Mouse (Mus musculus): ENCODE results near the gene Gm49388. TPM values are rescaled to one million over a fixed set of nuclear protein-coding genes. Genes with fewer than 3 reads are reported as not detected.

Gm49388 gene
- polyA plus RNA-seq, 1 experiment from 2014 or later = 0.26 TPM

DNA sequence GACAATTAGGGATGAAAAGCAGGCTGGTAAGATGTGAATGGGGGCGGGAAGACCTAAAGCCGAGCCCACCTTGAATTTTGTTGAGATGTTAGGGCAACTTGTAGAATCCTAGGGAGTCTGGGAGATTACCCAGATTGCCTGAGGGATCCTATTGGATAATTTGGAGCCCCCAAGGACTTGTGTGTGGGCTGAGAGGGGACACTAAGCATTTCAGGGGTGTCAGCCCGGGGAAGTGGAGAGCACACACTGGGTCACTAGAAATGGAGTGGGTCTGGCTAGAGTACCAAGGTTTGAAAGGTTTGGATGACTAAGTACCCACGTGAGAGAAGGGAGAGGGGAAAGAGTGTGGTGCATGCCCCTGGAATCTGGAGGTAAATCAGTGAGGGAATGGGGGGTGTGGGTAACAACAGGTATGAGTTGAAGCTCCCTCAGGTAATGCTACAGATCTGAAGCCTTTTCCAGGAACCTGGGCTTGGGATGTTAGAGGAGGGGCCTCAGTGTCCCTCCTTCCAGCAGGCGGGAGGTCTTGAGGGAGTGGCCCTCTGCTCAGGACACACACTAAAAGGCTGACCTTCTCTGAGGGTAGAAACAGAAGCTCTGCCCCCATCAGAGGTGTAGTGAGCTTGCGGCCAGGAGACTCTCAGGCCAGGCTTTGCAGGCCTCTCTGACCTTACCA is 37.7 kb upstream of the Gm49388 start:
- peaks cover 14% of the 10 kb centered on the region for H3K36me3 ChIP-seq (replicated peaks; ENCODE audit: insufficient read depth, low read length)
- 74% methylated on average over 6 of the region's 6 CpGs for WGBS (ENCODE audit: insufficient replicate concordance)
- H3K4me1 ChIP-seq (ENCODE audit: insufficient read depth) = peaks cover 19% of the 10 kb centered on the region
- no peak for ATAC-seq
- no peaks in the 10 kb centered on the region for H3K9me3 ChIP-seq (ENCODE audit: low read length)
- no peak overlapping the region for H3K9ac ChIP-seq (replicated peaks)
- H3K27ac ChIP-seq (ENCODE audit: low read depth) = no peak overlapping the region
- no peak for DNase-seq
- TF ChIP-seq CTCF (IDR thresholded peaks at IDR 0.05; ENCODE audit: low read depth) = no peak
- no peak for TF ChIP-seq EP300 (IDR thresholded peaks at IDR 0.05; ENCODE audit: low read depth)
- H3K4me2 ChIP-seq (ENCODE audit: low read depth, low read length) = no peak overlapping the region; the same call in 1 of the 2 replicates
- H3K4me3 ChIP-seq (ENCODE audit: low read depth, low read length) = no peak overlapping the region
- H3K27me3 ChIP-seq (ENCODE audit: insufficient read depth, low read length) = no peaks in the 10 kb centered on the region

DNA sequence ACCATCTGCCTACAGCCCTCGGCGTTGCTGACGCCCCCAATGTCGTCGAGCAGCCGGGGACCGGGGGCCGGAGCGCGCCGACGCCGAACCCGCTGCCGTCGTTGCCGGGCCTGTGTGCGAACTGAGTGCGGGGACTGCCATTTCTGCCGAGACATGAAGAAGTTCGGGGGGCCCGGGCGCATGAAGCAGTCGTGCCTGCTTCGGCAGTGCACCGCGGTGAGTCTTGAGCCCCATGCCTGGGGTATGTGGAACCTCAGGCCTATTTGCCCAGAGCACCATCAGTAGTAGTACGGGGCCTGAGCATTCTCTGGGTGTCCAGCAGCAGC is 37.2 kb upstream of the Gm49388 start:
- Histone ChIP-seq H3K27ac (ENCODE audit: low read depth) (no peak overlapping the region), H3K36me3 (replicated peaks; ENCODE audit: insufficient read depth, low read length) (peaks cover 17% of the 10 kb centered on the region), H3K27me3 (ENCODE audit: insufficient read depth, low read length) (no peaks in the 10 kb centered on the region), H3K4me1 (ENCODE audit: insufficient read depth) (peaks cover 19% of the 10 kb centered on the region), H3K9me3 (ENCODE audit: low read length) (no peaks in the 10 kb centered on the region), H3K9ac (replicated peaks) (no peak overlapping the region), H3K4me2 (ENCODE audit: low read depth, low read length) (no peak overlapping the region), H3K4me3 (ENCODE audit: low read depth, low read length) (no peak overlapping the region)
- no peak for DNase-seq
- ATAC-seq = no peak
- no peak for TF ChIP-seq CTCF (IDR thresholded peaks at IDR 0.05; ENCODE audit: low read depth)
- no peak for TF ChIP-seq EP300 (IDR thresholded peaks at IDR 0.05; ENCODE audit: low read depth)
- 95% methylated on average over 28 of the region's 28 CpGs for WGBS (ENCODE audit: insufficient replicate concordance)

DNA sequence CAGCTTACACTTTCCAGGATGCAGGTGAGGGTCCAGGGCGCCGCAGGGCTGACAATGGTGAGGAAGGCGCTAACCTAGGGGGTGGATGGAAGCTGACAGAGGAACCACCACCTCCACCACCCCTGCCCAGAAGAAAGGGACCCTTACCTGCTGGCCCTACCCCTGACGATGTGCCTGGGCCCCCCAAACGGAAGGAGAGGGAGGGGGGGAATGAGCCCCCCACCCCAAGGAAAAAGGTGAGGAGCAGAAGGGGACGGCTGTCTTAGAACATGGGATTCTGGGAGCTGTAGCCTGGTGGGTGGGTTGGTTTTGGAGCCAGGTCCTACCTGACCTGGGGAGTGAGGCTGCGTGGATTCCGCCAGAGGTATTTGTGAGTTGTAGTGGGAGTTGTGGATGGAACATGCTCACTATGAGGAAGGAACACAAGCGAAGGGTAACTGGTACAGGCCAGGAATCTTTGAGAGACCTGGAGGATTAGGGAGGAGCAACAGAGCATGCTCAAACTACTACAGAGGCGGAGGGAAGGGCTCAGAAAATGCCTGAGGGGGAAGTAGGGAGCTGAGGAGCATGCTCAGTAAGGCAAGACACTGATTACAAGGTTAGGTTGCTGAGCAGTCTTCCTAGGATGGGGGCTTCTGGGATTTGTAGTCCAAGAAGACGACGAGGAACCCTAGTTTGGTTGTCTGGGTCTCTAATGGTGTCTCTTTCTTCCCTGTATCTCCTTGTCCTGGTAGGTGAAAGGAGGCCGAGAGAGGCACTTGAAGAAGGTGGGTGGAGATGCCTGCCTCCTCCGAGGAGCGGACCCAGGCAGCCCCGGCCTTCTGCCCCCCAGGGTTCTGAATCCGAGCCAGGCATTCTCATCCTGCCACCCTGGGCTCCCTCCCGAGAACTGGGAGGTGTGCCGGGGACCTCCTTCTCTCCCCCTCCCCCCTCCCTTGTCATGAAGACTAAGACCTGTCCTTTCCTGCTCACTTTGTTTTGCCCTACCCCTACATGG is 35.0 kb upstream of the Gm49388 start:
- no peak overlapping the region for H3K4me3 ChIP-seq (ENCODE audit: low read depth, low read length)
- ATAC-seq (no peak), DNase-seq (no peak)
- no peak overlapping the region for H3K9ac ChIP-seq (replicated peaks)
- WGBS (ENCODE audit: insufficient replicate concordance) = 80% methylated on average over 19 of the region's 19 CpGs
- peaks cover 21% of the 10 kb centered on the region for H3K36me3 ChIP-seq (replicated peaks; ENCODE audit: insufficient read depth, low read length)
- TF ChIP-seq CTCF (IDR thresholded peaks at IDR 0.05; ENCODE audit: low read depth) = no peak
- TF ChIP-seq EP300 (IDR thresholded peaks at IDR 0.05; ENCODE audit: low read depth) = no peak
- no peak overlapping the region for H3K27ac ChIP-seq (ENCODE audit: low read depth)
- no peak overlapping the region for H3K4me2 ChIP-seq (ENCODE audit: low read depth, low read length)
- no peaks in the 10 kb centered on the region for H3K9me3 ChIP-seq (ENCODE audit: low read length)
- no peaks in the 10 kb centered on the region for H3K27me3 ChIP-seq (ENCODE audit: insufficient read depth, low read length)
- H3K4me1 ChIP-seq (ENCODE audit: insufficient read depth) = peaks cover 10% of the 10 kb centered on the region

DNA sequence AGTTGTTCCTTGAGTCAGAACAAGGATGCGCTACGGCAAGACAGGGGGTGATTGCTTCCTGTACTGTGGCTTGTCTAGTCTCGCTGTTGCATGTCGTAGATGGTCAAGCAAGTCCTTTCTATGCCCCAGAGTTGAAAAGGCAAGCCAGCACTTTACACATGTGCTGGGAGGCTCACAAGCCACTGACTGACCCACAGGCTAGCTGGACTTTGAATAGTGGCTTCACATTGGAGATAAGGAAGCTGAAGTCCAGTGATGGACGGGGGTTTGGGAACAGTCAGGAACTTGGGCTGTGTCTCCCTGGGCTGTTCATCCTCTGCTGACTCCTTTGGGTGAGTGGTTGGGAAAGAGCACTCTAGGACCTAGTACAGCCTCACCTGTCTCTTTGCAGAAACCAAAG is 33.8 kb upstream of the Gm49388 start:
- Histone ChIP-seq H3K4me1 (ENCODE audit: insufficient read depth) (peaks cover 7% of the 10 kb centered on the region), H3K9me3 (ENCODE audit: low read length) (no peaks in the 10 kb centered on the region), H3K4me3 (ENCODE audit: low read depth, low read length) (no peak overlapping the region), H3K36me3 (replicated peaks; ENCODE audit: insufficient read depth, low read length) (peaks cover 21% of the 10 kb centered on the region), H3K27me3 (ENCODE audit: insufficient read depth, low read length) (no peaks in the 10 kb centered on the region), H3K27ac (ENCODE audit: low read depth) (no peak overlapping the region), H3K9ac (replicated peaks) (no peak overlapping the region), H3K4me2 (ENCODE audit: low read depth, low read length) (no peak overlapping the region)
- WGBS (ENCODE audit: insufficient replicate concordance) = 83% methylated on average over 5 of the region's 5 CpGs
- ATAC-seq (no peak), DNase-seq (no peak)
- no peak for TF ChIP-seq EP300 (IDR thresholded peaks at IDR 0.05; ENCODE audit: low read depth)
- no peak for TF ChIP-seq CTCF (IDR thresholded peaks at IDR 0.05; ENCODE audit: low read depth)

DNA sequence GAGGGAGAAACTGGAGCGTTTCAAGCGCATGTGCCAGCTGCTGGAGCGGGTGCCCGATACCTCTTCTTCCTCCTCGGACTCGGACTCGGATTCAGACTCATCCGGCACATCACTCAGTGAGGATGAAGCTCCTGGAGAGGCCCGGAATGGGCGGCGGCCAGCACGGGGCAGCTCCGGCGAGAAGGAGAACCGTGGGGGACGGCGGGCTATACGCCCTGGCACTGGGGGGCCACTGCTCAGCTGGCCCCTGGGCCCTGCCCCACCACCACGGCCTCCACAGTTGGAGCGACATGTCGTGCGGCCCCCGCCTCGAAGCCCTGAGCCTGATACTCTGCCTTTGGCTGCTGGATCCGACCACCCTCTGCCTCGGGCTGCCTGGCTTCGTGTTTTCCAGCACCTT is 33.3 kb upstream of the Gm49388 start:
- peaks cover 21% of the 10 kb centered on the region for H3K36me3 ChIP-seq (replicated peaks; ENCODE audit: insufficient read depth, low read length)
- H3K4me3 ChIP-seq (ENCODE audit: low read depth, low read length) = no peak overlapping the region
- WGBS (ENCODE audit: insufficient replicate concordance) = 91% methylated on average over 27 of the region's 27 CpGs

DNA sequence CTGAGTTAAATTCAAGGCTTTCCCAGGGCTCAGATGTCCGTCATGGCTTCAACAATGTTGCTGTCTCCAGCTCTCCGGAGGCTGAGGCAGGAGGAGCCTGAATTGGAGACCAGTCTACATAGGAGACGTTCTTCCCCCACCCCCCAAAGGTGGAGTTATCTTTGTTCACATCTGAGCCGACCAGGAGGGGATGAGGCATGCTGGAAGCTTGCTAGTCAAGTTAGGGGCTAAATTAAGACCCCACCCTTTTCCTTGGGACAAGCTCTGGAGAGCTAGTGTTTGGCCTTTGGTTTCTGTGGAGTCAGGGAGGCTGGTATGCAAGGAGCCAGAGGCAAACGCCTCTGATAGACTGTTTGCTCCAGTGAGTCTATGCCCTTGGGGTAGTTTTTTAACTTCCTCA is 32.2 kb upstream of the Gm49388 start:
- H3K27ac ChIP-seq (ENCODE audit: low read depth) = no peak overlapping the region
- H3K9ac ChIP-seq (replicated peaks) = no peak overlapping the region
- ATAC-seq (no peak), DNase-seq (no peak)
- H3K36me3 ChIP-seq (replicated peaks; ENCODE audit: insufficient read depth, low read length) = peaks cover 21% of the 10 kb centered on the region
- H3K4me3 ChIP-seq (ENCODE audit: low read depth, low read length) = no peak overlapping the region
- no peak for TF ChIP-seq EP300 (IDR thresholded peaks at IDR 0.05; ENCODE audit: low read depth)
- TF ChIP-seq CTCF (IDR thresholded peaks at IDR 0.05; ENCODE audit: low read depth) = no peak
- 54% methylated on average over 5 of the region's 5 CpGs for WGBS (ENCODE audit: insufficient replicate concordance)
- H3K9me3 ChIP-seq (ENCODE audit: low read length) = no peaks in the 10 kb centered on the region
- H3K4me1 ChIP-seq (ENCODE audit: insufficient read depth) = no peaks in the 10 kb centered on the region
- H3K4me2 ChIP-seq (ENCODE audit: low read depth, low read length) = no peak overlapping the region
- H3K27me3 ChIP-seq (ENCODE audit: insufficient read depth, low read length) = no peaks in the 10 kb centered on the region

More for the DNA sequence above, 33.3 kb upstream of the Gm49388 start:
- peaks cover 3% of the 10 kb centered on the region; the same call in 1 of the 2 replicates for H3K4me1 ChIP-seq (ENCODE audit: insufficient read depth)
- no peaks in the 10 kb centered on the region for H3K27me3 ChIP-seq (ENCODE audit: insufficient read depth, low read length)
- no peak overlapping the region for H3K27ac ChIP-seq (ENCODE audit: low read depth)
- no peak overlapping the region for H3K9ac ChIP-seq (replicated peaks)
- no peaks in the 10 kb centered on the region for H3K9me3 ChIP-seq (ENCODE audit: low read length)
- TF ChIP-seq EP300 (IDR thresholded peaks at IDR 0.05; ENCODE audit: low read depth) (no peak), CTCF (IDR thresholded peaks at IDR 0.05; ENCODE audit: low read depth) (no peak)
- DNase-seq (no peak), ATAC-seq (no peak)
- H3K4me2 ChIP-seq (ENCODE audit: low read depth, low read length) = no peak overlapping the region

All from liver, postnatal 0 days (tissue).